Mouse (Mus musculus): ENCODE results near the gene Enthd1. TPM values are rescaled to one million over a fixed set of nuclear protein-coding genes. Genes with fewer than 3 reads are reported as not detected.

Enthd1 gene
- not detected for total RNA-seq (2023)

DNA sequence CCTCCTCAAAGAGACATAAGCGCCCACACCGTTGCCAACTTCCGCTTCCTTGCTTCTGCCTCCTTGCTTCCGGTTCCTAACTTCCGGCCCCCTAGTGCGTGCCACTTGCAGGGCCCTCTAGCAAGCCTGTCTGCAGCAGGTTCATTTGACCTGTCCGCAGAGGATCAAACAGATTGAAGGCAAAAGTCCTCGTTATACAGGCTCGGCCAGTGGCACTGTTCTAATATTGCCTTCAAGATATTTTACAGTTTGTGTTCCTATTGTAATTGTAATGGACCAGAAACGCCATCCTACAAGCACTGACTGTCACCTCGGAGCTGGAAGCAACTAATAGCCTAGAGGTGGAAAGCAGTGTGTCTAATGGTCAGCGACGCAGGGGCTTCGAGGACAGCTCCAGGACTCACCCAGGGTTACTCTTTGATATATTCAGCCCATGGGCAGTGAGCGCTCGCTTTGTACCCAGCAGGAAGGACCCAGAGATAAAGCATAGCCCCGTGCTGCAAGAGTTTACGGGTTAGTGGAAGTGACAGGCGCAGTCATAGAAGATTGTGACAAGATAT is at the start of gene Enthd1:
Gene Enthd1, minus strand, starts transcription at position 51 of the 560 bp plus-strand sequence.

GRCm38 (mm10) chr15:80572291-80572690 is 7.3 kb upstream of the Enthd1 start, which contains the start of gene Grap2:
Gene Grap2, plus strand, starts transcription at chr15:80572594.

Other genes starting within 250 kb of the Enthd1 start
- gene Grap2, start 7.4 kb upstream of the Enthd1 start, total RNA-seq (2023) = 1 to 10 TPM; 4.9 to 5.4 TPM
- 1 to 10 TPM; 1.3 TPM for gene Fam83f, start 106.7 kb upstream of the Enthd1 start, total RNA-seq (2023)
- 100 to 1,000 TPM; 188 to 215 TPM for gene Tnrc6b, start 146.2 kb upstream of the Enthd1 start, total RNA-seq (2023)

Data from neutrophil, adult 83 days (primary cell).